Mouse (Mus musculus): ENCODE data around the gene Irak2.

DNA sequence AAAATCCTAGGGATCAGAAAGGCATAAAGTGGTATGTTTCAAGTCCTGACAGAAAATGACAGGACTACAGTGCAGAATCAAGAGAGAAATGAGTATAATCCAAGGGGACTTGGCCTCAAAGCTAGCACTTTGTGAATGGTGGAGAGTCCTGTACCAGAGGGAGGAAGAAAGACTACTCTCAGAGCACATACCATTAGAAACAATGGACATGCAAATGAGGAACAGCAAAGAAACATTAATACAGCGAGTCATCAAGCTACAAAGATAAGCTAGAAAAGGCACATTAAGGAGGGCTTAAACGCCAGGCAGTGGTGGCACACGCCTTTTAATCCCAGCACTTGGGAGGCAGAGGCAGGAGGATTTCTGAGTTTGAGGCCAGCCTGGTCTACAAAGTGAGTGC is 93.0 kb downstream of the Irak2 start:
- TF ChIP-seq CTCF (IDR thresholded peaks at IDR 0.05; ENCODE audit: borderline replicate concordance, insufficient read depth, low read length) (no peak), POLR2A (IDR thresholded peaks at IDR 0.05; ENCODE audit: low read depth, low read length) (no peak)
